Mouse (Mus musculus): ENCODE results near the gene Sf3a1. TPM values are rescaled to one million over a fixed set of nuclear protein-coding genes. Genes with fewer than 3 reads are reported as not detected.
"Not testable (repeated sequence)": the region's sequence is repeated elsewhere in the genome, so short reads cannot be mapped to it uniquely, and the experiment has no call there.

Sf3a1 gene
- polyA plus RNA-seq, 2 experiments from 2014 or later: 57.5 to 68.2 TPM

DNA sequence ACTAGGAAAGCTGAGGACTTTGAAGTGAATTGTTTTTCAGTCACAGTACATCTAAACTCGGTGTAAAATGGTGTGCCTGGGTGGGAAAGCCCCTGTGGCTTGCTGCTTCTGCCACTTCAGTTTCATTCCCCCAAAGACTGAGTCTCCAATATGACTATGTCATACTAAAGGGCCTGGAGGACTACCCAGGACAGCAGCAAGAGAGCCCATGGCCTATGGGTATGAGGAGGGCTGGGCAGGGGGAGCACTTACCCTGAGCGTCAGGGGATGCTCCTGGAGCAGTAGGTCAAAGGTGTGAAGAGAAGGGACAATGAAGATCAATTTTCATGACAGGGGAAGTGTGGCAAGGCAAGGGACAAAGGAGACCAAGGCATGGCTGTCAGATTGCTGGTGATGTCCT, 21.2 kb upstream of the Sf3a1 start:
- no peak for ATAC-seq

DNA sequence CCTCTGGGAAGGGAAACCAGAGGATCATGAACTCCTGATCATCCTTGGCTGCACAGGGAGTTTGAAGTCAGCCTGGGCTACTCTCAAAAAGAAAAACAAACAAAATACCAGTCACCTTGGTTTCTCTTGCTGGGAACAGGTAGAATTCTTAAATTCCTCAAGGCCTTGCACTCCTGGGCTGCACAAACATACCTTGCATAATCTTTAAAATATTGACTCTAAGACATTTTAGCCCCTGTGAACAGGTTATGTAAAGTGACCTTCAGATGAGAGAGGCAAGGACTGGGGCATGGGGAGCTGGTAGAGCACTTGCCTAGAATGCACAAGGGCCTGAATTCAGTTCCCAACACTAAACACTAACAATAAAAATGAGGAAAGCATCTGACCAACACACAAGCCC, 18.6 kb upstream of the Sf3a1 start:
- ATAC-seq: no peak

DNA sequence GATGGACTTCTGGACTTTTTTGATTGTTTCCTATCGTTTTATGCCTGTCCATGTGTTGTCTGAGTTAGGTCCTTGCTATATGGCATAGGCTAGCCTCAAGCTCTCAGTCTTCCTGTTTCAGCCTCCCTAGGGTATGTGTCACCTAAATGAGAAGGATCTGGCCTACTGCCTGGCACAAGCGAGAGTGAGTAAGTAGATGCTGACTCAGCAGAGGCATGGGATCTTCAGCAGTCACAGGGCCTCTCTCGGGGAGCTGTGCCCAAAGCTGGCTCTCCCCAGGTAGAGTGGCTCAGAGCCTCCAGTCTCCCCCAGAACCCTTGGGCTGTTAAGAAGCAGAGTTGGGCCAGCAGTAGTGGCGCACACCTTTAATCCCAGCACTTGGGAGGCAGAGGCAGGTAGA, 17.8 kb upstream of the Sf3a1 start:
- no peak for ATAC-seq

DNA sequence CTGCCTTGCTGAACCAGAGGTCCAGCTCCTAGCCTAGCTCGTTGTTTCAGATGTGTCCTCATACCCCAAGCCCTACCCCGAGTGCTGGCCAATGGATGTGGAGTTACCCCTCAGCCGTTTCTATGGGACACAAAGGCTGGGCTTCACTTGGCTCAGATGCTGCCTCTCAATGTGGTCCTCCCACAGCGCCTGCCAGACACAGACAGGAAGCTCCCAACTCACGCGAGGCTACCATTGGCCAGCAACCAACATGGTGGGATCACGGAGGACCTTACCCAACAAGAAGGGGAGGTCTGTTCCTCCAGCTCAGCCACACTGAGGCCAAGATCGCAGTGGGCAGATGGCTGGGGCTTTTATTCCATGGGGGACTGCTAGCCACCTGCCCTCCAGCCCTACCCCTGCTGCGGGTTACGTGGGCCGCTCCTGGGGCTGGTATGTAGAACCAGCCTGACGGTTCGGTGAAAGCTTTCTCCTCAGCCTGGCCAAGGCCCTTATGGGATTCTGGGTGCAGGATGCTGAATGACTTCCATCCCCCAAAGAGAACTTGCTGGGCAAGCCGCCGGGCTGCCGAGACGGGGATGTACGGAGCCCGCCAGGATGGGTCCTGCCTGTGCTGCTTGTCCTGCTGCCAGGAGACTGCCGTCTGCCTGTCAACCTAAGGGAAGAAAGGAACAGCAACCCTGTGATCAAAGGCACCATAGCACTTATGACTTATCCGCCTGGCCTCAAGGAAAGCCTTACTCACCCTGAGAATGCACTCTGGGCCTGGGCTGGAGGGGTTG, 16.7 kb upstream of the Sf3a1 start:
- no peak for ATAC-seq

DNA sequence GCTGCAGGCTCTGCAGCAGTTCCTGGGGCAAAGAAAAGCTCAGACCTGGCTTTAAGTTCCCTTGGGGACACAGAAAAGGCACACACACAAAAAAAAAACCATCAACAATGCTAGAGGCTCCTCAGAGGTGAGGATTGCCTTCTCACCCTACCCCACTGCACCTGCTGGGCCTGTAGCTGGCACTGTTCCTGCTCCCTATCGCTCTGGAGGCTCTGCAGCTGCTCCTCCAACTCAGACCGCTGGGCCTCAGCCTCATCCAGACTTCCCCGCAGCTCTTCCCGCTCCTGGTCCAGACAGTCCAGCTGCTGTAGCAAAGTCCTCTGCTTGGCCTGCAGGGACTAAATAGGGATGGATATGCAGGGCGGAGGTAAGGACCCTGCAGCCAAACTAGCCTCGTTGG, 13.8 kb upstream of the Sf3a1 start:
- no peak for ATAC-seq

DNA sequence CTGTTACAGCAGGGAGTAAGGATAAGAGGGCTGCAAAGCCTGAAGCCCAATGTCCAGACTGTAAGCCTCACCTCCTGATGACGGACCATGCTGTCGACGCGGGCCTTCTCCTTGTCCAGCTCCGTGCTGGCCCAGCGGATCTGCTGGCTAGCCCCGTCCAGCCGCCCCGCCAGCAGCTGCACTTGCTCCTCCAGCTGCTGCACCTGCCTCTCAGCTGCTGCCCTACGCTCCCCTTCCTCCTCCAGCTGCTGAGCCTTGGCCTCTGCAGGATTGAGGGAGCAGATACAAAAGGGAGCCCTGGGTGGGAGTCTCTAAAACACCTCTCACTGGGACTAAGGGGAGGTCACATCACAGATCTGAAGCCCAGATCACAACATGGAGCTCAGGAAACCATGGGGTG, 13.1 kb upstream of the Sf3a1 start:
- ATAC-seq: no peak

DNA sequence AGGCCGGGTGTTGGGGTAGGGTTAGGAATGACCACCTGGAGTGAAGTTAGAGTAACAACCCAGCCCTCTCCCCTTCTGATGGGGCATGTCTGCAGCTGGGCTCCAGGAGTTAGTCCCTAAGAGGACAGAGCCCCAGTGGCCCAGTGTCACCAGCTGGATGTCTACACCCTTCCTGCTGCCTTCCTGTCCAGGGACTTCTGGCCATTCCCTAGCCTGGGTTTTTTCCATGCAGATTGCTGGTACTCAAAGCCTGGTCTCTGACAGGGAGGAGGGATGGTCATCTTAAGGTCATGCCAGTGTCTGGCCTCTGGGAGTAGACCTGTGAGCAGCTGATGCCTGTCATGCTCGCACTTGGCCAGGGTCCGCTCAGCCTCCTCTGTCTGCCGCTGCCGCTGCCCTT, 12.0 kb upstream of the Sf3a1 start:
- no peak for ATAC-seq

DNA sequence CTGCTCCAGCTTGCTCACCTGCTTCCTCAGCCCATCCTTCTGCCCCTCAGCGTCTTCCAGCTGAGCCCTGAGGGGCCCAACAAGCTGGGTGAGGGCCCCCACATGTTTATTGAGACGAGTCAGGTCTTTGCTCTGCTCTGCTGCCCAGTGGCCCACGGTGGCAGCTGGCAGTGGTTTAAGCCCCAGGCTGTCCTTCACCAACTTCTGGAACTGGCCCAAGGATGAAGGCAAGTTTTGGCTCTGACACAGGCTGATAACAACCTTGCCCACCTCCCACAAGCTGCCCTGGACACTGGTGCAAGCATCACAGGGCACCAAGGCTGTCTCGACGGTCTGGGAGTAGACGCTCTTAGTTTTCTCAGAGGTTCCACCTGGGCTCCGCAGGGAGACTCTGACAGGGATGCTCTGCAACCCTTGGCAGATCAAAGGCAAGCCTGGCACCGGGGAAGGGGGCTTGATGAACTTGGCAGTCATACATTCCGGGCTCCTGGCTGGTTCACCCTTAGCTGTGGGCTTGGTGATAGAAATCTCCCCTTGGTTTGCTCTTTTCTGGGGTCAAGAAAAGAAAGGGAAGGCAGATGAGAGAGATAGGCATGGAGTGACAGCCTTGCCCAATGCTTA, 11.5 kb upstream of the Sf3a1 start:
- no peak for ATAC-seq

DNA sequence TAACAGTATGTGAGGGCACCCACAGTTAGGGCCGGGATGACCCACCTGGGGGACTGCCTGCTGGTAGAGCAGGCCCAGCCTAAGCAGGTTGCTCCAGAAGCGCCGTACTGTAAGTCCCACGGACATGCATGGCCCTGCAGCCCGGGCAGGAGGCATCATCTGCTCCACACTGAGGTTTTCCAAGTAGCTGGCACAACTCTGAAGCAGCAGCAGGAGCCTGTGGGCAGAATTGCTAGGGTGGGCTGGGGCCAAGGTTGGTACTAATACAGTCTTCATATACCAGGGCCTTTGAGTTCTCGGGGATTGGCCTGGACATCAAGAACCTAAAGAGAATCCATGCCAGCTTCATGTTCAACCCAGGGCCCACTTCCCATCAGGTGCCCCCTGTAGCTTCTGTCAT, 10.3 kb upstream of the Sf3a1 start:
- ATAC-seq: no peak

DNA sequence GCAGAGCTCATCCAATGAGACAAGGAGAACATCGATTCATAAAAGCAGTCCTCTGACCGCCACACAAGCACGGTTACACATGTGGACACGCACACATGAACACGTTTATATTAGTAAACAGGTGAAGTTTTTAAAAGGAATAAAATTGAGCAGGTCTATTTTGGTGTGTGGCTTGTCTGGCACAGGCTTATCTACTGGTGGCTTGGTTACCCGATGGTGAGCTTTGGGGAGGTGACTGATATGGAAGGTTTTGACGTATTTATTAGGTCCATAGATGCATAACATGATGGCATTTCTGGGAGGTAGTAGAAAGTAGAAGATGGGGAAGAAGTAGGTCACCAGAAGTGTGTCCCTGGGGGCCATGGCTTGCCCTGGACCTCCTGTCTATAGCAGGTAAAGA, 6.5 kb upstream of the Sf3a1 start:
- ATAC-seq: no peak

DNA sequence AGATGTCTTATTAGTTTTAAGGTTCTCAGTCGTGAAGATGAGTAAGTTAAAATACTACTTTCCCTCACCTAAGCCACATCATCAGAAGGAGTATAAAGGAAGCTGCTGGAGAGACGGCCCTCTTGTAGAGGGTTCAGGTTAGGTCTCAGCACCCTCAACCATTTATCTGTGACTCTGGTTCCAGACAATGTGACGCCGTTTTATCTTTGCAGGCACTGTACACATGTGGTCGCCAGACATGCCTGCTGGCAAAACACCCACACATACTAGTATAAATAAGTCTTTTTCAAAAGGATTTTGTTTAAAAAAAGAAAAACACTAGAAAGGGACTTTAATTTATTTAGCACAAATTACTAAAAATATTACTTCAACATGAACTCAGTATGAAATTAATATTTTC, 4.5 kb upstream of the Sf3a1 start:
- ATAC-seq: no peak

DNA sequence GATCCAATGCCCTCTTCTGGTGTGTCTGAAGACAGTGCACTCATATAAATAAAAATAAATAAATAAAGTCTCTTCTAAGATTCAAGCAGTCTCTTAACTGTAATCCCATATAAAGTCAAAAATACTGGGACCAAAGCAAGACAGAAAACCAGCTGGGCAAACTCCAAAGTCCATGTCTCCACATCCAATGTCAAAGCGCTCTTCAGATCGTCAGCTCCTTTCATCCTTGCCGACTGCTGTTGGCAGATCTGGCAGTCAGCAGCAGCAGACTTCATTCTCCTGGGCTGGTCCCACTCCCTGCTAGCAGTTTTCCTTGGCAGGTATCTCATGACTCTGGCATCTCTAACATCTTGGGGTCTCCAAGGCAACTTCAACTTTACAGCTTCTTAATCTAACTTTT, 1.5 kb upstream of the Sf3a1 start:
- ATAC-seq: no peak

DNA sequence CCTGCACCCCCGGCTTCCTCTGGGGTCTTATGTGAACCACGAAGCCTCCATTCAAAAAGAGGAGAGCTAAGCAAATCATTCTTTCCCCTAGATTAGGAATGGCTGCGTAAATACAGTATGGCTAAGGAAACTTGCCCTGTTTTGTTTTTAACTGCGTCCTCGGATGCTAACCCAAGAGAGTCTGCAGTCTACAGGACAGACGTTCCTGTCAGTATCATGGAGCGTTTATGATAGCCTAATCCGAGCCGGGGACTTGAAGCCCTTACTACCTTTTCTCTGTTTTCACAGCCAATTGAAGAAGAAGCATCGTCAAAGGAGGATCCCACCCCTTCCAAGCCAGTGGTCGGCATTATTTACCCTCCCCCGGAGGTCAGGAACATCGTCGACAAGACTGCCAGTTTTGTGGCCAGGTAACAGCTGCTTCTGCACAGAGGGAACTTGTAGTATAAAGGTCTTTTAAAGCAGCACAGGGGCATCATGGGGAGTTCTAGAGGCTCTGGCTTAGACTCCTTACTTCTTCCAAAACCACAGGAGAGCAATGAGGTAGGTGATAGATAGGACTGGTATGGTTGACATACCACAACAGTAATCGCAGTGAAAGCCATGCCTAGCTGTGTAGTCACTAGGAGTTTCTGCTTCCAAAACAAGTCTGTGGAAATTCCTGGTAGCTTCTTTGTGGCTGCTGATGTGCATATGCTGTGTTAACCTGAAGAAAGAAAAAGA, 769 bp downstream of the Sf3a1 start:
- no peak for ATAC-seq

DNA sequence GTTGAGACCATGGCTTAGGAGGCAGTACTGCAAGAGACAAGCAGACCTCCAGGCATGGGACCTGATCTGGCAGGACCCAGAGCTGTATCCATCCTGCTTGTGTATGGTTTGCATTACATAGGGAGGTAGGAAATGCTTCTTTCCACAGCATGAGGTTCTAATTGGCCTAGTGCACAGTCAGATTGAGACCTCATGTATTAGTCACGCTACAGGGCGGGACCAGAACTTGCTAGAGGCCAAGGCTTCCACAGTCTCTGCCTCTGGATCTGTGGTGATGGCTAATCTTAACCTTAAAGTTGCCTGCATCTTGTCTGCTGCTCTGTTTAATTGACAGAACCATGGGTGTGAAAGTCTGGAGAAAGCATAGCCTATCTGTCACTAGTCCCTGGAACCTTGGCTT, 4.6 kb downstream of the Sf3a1 start:
- no peak for ATAC-seq

DNA sequence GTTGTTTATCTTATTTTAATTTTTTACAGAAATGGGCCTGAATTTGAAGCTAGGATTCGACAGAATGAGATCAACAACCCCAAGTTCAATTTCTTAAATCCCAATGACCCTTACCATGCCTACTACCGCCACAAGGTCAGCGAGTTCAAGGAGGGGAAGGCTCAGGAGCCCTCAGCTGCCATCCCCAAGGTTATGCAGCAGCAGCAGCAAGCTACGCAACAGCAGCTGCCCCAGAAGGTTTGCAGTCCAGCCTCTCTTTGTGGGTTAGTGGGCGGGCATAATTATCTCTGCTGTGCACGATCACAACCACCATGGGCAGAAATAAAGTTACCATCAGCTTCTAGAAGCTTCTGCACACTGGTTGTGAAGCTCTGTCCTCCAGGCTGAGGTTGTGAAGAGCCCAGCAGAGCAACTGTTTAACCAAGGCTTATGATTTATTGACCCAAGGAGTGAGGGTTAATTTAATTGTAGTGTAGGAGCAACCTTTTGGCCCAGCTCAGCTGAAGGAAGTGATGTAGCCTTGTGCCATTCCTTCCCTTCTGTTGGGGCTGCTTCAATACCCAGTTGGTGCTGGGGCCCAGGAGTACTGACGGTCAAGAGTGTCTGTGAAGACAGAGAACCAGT, 6.4 kb downstream of the Sf3a1 start:
- no peak for ATAC-seq

DNA sequence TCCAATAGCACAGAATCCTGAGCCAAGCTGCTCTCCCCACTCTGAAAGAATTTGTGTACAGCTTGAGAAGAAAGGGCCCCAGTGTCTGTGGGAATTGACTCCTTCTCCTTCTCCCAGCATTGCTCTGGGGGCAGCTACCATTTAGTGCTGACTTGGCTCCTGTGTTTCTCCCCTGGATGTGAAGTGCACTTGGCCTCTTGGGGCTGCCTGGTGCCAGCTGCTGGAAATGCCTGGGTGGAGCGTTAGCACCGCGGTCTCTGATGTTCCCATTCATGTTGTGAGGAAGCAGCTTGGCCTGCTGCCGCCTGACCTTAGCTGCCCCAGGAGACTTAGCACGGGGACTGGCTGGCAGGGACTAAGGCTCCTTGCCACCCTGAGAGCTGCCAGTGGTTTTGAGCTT, 14.4 kb downstream of the Sf3a1 start:
- no peak for ATAC-seq

DNA sequence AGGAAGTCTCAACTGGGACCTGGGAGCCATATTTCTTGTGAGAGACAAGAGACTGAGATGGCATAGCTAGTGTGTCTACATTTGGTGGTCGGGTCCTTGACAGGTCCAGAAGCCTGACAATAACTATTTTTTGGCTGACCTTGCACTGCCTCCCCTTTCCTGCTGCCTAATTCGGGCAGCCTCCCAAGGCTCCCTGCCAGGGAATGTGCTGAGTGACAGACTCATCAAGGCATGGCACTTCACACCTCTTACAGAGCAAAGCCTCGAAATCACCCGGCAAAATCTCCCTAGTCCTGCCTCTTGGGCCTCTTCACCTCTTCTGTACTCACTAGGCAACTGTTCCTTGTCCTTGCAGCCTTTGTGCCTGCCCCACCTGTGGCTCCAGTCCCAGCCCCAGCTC, 17.6 kb downstream of the Sf3a1 start:
- no peak for ATAC-seq

DNA sequence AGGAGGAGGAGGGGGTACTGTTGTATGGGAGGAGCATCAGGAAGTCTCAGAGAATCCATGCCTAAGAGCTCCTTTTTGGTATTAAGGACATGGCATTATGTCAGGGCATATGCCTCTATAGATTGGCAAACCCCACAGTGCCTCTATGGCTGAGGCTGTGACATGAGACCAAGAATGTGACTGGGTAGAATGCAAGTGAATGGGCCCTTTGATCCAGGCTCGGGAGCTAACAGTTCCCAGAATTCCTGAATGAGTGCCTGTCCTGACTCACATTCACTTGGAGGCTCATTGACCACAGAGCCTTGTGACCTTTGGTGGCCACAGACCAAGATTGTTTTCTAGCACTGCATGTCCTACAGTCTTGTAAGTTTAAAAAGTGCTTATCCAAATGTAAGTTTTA, 21.9 kb downstream of the Sf3a1 start:
- no peak for ATAC-seq

DNA sequence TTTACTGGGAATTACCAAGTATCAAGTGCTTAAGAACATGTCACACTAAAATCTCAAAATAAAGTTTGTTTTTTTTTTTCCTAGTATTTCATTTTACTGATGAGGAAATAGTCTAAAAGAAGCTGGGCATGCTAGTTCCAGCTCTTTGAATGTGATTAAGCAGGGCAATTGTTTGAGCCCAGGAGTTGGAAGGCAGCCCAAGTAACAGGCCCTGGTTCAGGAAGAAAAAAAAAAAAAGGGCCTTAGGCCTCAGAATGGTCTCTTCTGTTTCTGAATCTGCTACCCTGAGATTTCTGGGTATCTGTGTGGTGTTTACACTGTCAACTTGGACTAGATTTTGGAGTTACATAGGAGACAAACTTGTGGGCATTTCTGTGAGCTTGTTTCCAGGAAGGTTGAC, 23.4 kb downstream of the Sf3a1 start:
- ATAC-seq: no peak

DNA sequence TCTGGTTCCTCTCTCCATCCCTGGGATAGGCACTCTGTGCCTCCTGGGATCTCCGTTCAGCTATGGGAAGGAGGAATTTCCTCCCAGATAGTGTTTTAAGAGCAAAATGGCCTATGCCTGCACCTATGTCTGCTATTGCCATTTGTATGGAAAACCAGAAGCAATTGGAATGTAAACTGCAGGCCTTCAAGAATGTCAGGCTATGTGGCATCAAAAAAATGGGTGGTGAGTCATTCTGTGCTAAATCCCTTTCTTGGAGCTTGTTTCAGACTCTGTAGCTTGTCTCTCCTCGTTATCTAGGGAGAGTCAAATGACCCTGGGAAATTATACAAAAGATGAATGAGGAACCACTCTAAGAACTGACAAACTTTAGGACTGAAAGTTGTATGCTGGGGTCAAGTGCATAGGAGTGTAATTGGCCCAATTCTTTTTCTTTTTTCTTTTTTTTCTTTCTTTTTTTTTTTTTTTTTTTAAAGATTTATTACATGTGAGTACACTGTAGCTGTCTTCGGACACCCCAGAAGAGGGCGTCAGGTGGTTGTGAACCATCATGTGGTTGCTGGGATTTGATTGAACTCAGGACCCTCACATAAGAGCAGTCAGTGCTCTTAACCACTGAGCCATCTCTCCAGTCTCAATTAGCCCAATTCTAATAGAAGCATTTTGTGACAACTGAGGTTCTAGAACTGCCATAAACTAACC, 24.3 kb downstream of the Sf3a1 start:
- ATAC-seq: no peak

DNA sequence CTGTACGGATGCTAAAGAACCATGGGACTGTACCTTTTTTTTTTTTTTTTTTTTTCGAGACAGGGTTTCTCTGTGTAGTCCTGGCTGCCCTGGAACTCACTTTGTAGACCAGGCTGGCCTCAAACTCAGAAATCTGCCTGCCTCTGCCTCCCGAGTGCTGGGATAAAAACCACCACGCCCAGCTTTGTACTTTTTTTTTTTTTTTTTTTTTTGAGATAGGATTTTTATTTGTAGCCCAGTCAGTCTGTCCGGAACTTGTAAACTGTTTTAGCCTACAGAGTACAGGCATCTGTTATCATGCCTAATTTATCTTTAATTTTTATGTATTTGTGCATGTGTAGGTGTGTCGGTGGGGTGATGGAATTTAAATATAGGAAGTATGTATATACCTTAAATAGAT, 25.3 kb downstream of the Sf3a1 start:
- not testable (repeated sequence) for ATAC-seq

DNA sequence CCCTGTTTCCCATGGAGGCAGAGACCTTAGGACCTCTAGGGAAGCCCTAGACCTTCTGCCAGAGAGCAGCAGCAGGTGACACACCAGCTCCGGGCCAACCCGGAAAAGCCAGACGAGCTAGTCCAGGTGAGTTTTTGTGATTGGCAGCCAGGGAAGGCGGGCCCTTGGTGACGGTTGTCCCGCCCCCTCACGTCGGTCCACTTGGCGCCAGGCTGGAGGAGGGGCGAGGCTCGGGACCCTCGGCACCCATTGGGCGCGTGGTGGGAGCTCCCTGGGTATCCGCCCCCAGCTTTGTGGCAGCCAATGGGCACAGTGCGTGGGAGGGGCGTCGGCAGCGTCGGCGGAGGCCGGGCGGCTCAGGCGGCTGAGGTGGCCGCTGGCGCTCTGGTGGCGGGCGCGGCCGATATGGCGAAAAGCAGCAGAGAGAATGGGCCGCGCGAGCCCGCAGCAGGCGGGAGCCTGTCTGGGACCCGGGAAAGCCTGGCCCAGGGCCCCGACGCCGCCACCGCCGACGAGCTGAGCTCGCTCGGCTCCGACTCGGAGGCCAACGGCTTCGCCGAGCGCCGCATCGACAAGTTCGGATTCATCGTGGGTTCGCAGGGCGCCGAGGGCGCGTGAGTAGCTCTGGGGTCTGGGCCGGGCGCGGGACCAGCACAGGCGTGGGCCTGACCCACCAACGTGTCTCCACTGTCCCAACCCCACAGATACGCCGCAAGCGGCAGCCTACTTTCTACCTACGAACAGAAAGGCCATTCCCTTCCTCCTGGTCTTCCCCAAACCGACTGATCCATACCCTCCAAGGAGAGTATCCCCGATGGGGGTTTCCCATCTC, 26.6 kb downstream of the Sf3a1 start, which contains the start of gene Tbc1d10a:
Gene Tbc1d10a, plus strand, starts transcription at position 304 of the 832 bp plus-strand sequence.
- peak; percentile 99 for ATAC-seq
